Mouse (Mus musculus) CH12.LX (cell line): ENCODE results near the gene Rps16. TPM values are rescaled to one million over a fixed set of nuclear protein-coding genes. Genes with fewer than 3 reads are reported as not detected.

Experiments
- DNase-seq: peaks from one replicate; pipeline ENCODE4 v3.0.0-alpha.2; 2013; ENCODE audit errors: extremely low read depth
- H3K27ac ChIP-seq: 2 replicates; pipeline ENCODE4 v1.5.1; 2012; ENCODE audit warnings: low read depth, mild to moderate bottlenecking, control low read depth, moderate library complexity; ENCODE audit not compliant: insufficient read depth
- H3K27me3 ChIP-seq: replicated peaks from 2 replicates; pipeline ENCODE3; 2012; ENCODE audit warnings: inconsistent platforms
- H3K36me3 ChIP-seq, 2 experiments: replicated peaks in 1 of 2; 2 replicates each; pipeline versions ENCODE3 to v1.6.1; 2012; ENCODE audit warnings: inconsistent platforms in 1 of 2, low read length in 1 of 2, mild to moderate bottlenecking in 1 of 2, mixed read lengths in 1 of 2, moderate library complexity in 1 of 2; ENCODE audit not compliant: control insufficient read depth in 1 of 2, insufficient read depth in 1 of 2
- H3K4me1 ChIP-seq, 2 experiments: 2 replicates each; pipeline ENCODE4 v1.6.1; 2012; ENCODE audit warnings: inconsistent platforms in 1 of 2, moderate library complexity in 1 of 2; ENCODE audit not compliant: insufficient read depth in 2 of 2, control insufficient read depth in 1 of 2
- H3K4me2 ChIP-seq: 2 replicates; pipeline ENCODE4 v1.6.1; 2012; ENCODE audit warnings: low read depth, mild to moderate bottlenecking, control low read depth; ENCODE audit not compliant: poor library complexity, insufficient read depth, severe bottlenecking
- H3K4me3 ChIP-seq, 3 experiments: fragments of 150-350 bp in 1 of 3; sonication (generic) in 1 of 3; replicated peaks in 1 of 3; 2 replicates each; pipeline versions ENCODE3 to v1.5.1; 2011 to 2012; ENCODE audit warnings: low read depth in 2 of 3, low read length in 2 of 3, mild to moderate bottlenecking in 2 of 3, moderate library complexity in 2 of 3, control low read depth in 1 of 3, improper control_type of control experiment in 1 of 3, inconsistent platforms in 1 of 3, mixed read lengths in 1 of 3; ENCODE audit not compliant: poor library complexity in 1 of 3
- H3K79me2 ChIP-seq: replicated peaks from 2 replicates; pipeline ENCODE4 v1.6.1; 2012; ENCODE audit warnings: mild to moderate bottlenecking, moderate library complexity; ENCODE audit not compliant: control insufficient read depth, poor library complexity, insufficient read depth, severe bottlenecking; ENCODE audit errors: extremely low read depth
- H3K9ac ChIP-seq: 2 replicates; pipeline ENCODE4 v1.6.1; 2012; ENCODE audit warnings: low read depth, mild to moderate bottlenecking, control low read depth, moderate library complexity; ENCODE audit not compliant: insufficient read depth
- H3K9me3 ChIP-seq: replicated peaks from 2 replicates; pipeline ENCODE3; 2012; ENCODE audit warnings: low read length, inconsistent platforms, mixed read lengths
- CHD1 ChIP-seq: IDR thresholded peaks from 2 replicates; pipeline ENCODE4 v1.6.1; 2012; ENCODE audit warnings: low read depth, low read length, improper control_type of control experiment, inconsistent platforms
- CHD2 ChIP-seq: IDR thresholded peaks from 2 replicates; pipeline ENCODE4 v1.6.1; 2011; ENCODE audit warnings: low read length, improper control_type of control experiment
- CTCF ChIP-seq, 2 experiments: IDR thresholded peaks in 1 of 2; conservative IDR thresholded peaks in 1 of 2; 2 replicates each; pipeline ENCODE4 v1.5.1; 2011 to 2012; ENCODE audit warnings: low read depth in 2 of 2, low read length in 2 of 2, improper control_type of control experiment in 1 of 2, inconsistent platforms in 1 of 2, mild to moderate bottlenecking in 1 of 2, moderate library complexity in 1 of 2
- ELF1 ChIP-seq: IDR thresholded peaks from 2 replicates; pipeline ENCODE4 v1.6.1; 2014; ENCODE audit warnings: low read depth, mild to moderate bottlenecking, inconsistent platforms, low read length, improper control_type of control experiment
- EP300 ChIP-seq: IDR thresholded peaks from 2 replicates; pipeline ENCODE4 v1.6.1; 2011; ENCODE audit warnings: low read length, improper control_type of control experiment
- ETS1 ChIP-seq: conservative IDR thresholded peaks from 2 replicates; pipeline ENCODE4 v1.6.1; 2012; ENCODE audit warnings: low read depth, mild to moderate bottlenecking, inconsistent platforms, low read length, improper control_type of control experiment, moderate library complexity
- GABPA ChIP-seq: IDR thresholded peaks from 2 replicates; pipeline ENCODE4 v1.6.1; 2012; ENCODE audit warnings: low read depth, low read length, improper control_type of control experiment, inconsistent platforms; ENCODE audit not compliant: insufficient replicate concordance
- HCFC1 ChIP-seq: IDR thresholded peaks from 2 replicates; pipeline ENCODE4 v1.6.1; 2012; ENCODE audit warnings: low read depth, mild to moderate bottlenecking, inconsistent platforms, low read length, improper control_type of control experiment
- IRF4 ChIP-seq: IDR thresholded peaks from 2 replicates; pipeline ENCODE4 v1.6.1; 2014; ENCODE audit warnings: low read depth, mild to moderate bottlenecking, inconsistent platforms, low read length, improper control_type of control experiment
- JUN ChIP-seq: IDR thresholded peaks from 2 replicates; pipeline ENCODE4 v1.6.1; 2011; ENCODE audit warnings: low read depth, mild to moderate bottlenecking, low read length, improper control_type of control experiment, moderate library complexity; ENCODE audit not compliant: insufficient read depth
- JUND ChIP-seq: conservative IDR thresholded peaks from 2 replicates; pipeline ENCODE4 v1.6.1; 2011; ENCODE audit warnings: low read depth, low read length, improper control_type of control experiment
- KAT2A ChIP-seq: IDR thresholded peaks from 2 replicates; pipeline ENCODE4 v1.6.1; 2012; ENCODE audit warnings: low read length, improper control_type of control experiment, inconsistent platforms; ENCODE audit not compliant: insufficient replicate concordance
- MAFK ChIP-seq: IDR thresholded peaks from 2 replicates; pipeline ENCODE4 v1.6.1; 2011; ENCODE audit warnings: low read length, improper control_type of control experiment; ENCODE audit not compliant: insufficient replicate concordance
- MAX ChIP-seq: IDR thresholded peaks from 2 replicates; pipeline ENCODE4 v1.6.1; 2011; ENCODE audit warnings: low read length, improper control_type of control experiment
- MAZ ChIP-seq: IDR thresholded peaks from 2 replicates; pipeline ENCODE4 v1.6.1; 2012; ENCODE audit warnings: low read depth, mild to moderate bottlenecking, inconsistent platforms, low read length, improper control_type of control experiment, moderate library complexity
- MXI1 ChIP-seq: IDR thresholded peaks from 2 replicates; pipeline ENCODE4 v1.6.1; 2011; ENCODE audit warnings: mild to moderate bottlenecking, low read depth, low read length, improper control_type of control experiment
- MYC ChIP-seq: IDR thresholded peaks from 2 replicates; pipeline ENCODE4 v1.6.1; 2011; ENCODE audit warnings: low read depth, mild to moderate bottlenecking, improper control_type of control experiment, low read length
- NELFE ChIP-seq: IDR thresholded peaks from 2 replicates; pipeline ENCODE4 v1.6.1; 2011; ENCODE audit warnings: low read depth, low read length, improper control_type of control experiment
- PAX5 ChIP-seq: IDR thresholded peaks from 2 replicates; pipeline ENCODE4 v1.6.1; 2012; ENCODE audit warnings: low read length, inconsistent platforms, mixed read lengths
- POLR2A ChIP-seq: IDR thresholded peaks from 2 replicates; pipeline ENCODE4 v1.6.1; 2011; ENCODE audit warnings: low read depth, mild to moderate bottlenecking, improper control_type of control experiment, low read length
- RAD21 ChIP-seq: IDR thresholded peaks from 2 replicates; pipeline ENCODE4 v1.6.1; 2011; ENCODE audit warnings: low read depth, mild to moderate bottlenecking, low read length, improper control_type of control experiment, moderate library complexity
- RCOR1 ChIP-seq: conservative IDR thresholded peaks from 2 replicates; pipeline ENCODE4 v1.6.1; 2012; ENCODE audit warnings: low read depth, mild to moderate bottlenecking, inconsistent platforms, low read length, improper control_type of control experiment
- SIN3A ChIP-seq: IDR thresholded peaks from 2 replicates; pipeline ENCODE4 v1.6.1; 2012; ENCODE audit warnings: low read length, improper control_type of control experiment, inconsistent platforms
- SMC3 ChIP-seq: IDR thresholded peaks from 2 replicates; pipeline ENCODE4 v1.6.1; 2011; ENCODE audit warnings: low read depth, low read length, improper control_type of control experiment
- TBP ChIP-seq: conservative IDR thresholded peaks from 2 replicates; pipeline ENCODE4 v1.6.1; 2011; ENCODE audit warnings: low read depth, low read length, improper control_type of control experiment
- TCF12 ChIP-seq: IDR thresholded peaks from 2 replicates; pipeline ENCODE4 v1.6.1; 2014; ENCODE audit warnings: low read depth, mild to moderate bottlenecking, inconsistent platforms, low read length, improper control_type of control experiment
- ZC3H11A ChIP-seq: IDR thresholded peaks from 2 replicates; pipeline ENCODE4 v1.6.1; 2012; ENCODE audit warnings: low read depth, mild to moderate bottlenecking, inconsistent platforms, low read length, improper control_type of control experiment
- ZKSCAN1 ChIP-seq: IDR thresholded peaks from 2 replicates; pipeline ENCODE4 v1.6.1; 2012; ENCODE audit warnings: low read depth, inconsistent platforms, low read length, improper control_type of control experiment, borderline replicate concordance
- ZMIZ1 ChIP-seq: IDR thresholded peaks from 2 replicates; pipeline ENCODE4 v1.6.1; 2012; ENCODE audit warnings: low read depth, mild to moderate bottlenecking, inconsistent platforms, low read length, improper control_type of control experiment
- dilution Hi-C: fragments of 300-500 bp; cut with MboI; formaldehyde crosslinking; loops from 2 replicates; pipeline ENCODE4 v1.14.3; 2020; ENCODE audit warnings: low sequenced_read_pairs; ENCODE audit not compliant: extremely low pct_unique_long_range_greater_than_20kb, extremely low pct_ligation_motif_present
- in situ Hi-C: fragments of 300-500 bp; cut with MboI; formaldehyde crosslinking; loops from 3 replicates; pipeline ENCODE4 v1.14.3; 2019; ENCODE audit warnings: low sequenced_read_pairs, low pct_ligation_motif_present, low pct_unique_long_range_greater_than_20kb, mixed read lengths
- polyA plus RNA-seq: library from polyadenylated mRNA; unstranded; fragments of >175 nt; gene quantifications from 2 replicates; pipeline ENCODE4 v1.2.1, GENCODE M21; 2012; ENCODE audit warnings: low read depth; ENCODE audit not compliant: insufficient read length
- total RNA-seq, 2 experiments: library from RNA; depleted of rRNA; stranded (reverse); fragments of 300-350 nt in 1 of 2; fragments of >200 nt in 1 of 2; gene quantifications; 2 replicates each; pipeline ENCODE4 v1.2.3; 2012 to 2014

Rps16 gene
- total and polyA plus RNA-seq, 3 experiments: 66.7 to 2,040 (median 1,254) TPM

DNA sequence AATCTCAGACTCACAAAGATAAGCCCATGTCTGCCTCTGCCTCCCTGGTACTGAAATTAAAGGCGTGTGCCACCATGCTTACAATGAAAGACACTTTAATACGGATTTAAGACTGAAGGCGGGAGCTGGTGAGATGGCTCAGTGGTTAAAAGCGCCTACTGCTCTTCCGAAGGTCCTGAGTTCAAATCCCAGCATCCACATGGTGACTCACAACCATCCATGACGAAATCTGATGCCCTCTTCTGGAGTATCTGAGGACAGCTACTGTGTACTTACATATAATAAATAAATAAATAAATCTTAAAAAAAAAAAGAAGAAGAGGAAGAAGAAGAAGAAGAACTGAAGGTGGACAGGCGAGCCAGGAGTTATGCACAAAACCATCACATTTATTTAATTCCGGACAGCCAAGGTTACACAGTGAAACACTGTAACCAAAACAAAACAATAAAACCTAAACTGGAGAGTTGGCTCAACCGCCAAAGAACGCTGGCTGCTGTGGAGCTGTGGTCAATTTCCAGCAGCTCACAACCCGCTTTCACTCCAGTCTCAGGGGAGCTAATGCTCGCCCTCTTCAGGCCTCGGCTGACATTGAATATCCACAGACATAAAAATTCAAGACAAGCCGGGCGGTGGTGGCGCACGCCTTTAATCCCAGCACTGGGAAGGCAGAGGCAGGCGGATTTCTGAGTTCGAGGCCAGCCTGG is 11.1 kb upstream of the Rps16 start (continued):
- TF ChIP-seq MYC (no peak; the same call in 1 of the 2 replicates), ELF1 (peak; percentile 37; the same call in 1 of the 2 replicates)

DNA sequence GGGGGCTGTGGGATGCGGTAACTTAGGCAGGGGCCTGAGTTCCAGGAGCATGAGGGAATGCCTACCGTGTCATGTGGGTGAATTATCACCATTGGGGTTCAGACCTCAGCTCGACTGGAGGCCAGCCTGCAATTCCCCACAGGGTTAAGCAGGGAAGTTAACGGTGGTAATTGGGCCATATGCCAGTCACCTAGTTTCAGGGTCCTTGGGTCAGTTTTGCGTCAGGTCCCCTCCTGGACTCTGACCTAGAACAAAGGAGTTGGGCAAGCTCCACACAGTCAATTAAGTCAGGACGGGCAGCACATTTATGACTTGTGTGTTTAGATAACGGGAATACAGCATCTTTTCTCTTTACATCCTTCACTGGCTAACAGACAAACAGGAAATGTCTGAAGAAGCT is 9.1 kb upstream of the Rps16 start:
- Histone ChIP-seq H3K27ac (no peak overlapping the region), H3K4me2 (no peak overlapping the region), H3K9me3 (no peaks in the 10 kb centered on the region), H3K27me3 (no peaks in the 10 kb centered on the region), H3K79me2 (peaks cover 18% of the 10 kb centered on the region), H3K4me3 (no peak overlapping the region), H3K9ac (no peak overlapping the region), H3K36me3 (peaks cover 0 to 5% of the 10 kb centered on the region in 2 experiments), H3K4me1 (peaks cover 0 to 7% of the 10 kb centered on the region in 2 experiments; a peak in 2 of 4 replicates)
- TF ChIP-seq MAX: no peak
- TF ChIP-seq SIN3A: no peak
- TF ChIP-seq CHD2: no peak
- TF ChIP-seq MAZ: no peak
- no peak for TF ChIP-seq IRF4
- TF ChIP-seq JUN: no peak
- TF ChIP-seq PAX5: no peak
- TF ChIP-seq MXI1: no peak
- TF ChIP-seq NELFE: no peak
- no peak for TF ChIP-seq KAT2A
- in situ Hi-C loops (no loop called here), dilution Hi-C loops (no loop called here)
- no peak for DNase-seq

DNA sequence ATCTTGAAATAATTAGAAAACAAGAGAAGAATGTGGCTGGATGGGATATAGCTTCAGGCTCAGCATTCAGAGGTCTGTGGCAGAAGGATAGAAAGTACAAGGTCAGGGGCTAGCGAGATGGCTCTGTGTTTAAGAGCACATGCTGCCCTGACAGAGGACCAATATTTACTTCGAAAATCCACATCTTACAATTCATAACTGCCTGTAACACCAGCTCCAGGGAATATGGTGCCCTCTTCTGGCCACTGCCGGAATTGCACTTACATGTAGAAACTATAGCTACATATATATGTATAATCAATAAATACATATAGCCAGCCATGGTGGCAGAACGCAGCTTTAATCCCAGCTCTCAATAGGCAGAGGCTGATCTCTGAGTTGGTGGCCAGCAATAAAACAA is 5.8 kb upstream of the Rps16 start:
- H3K4me1 ChIP-seq: peaks cover 4 to 10% of the 10 kb centered on the region in 2 experiments; a peak in 3 of 4 replicates
- no peak overlapping the region; the same call in 1 of the 2 replicates for H3K9ac ChIP-seq
- H3K9me3 ChIP-seq: no peaks in the 10 kb centered on the region
- DNase-seq: peak; percentile 78
- in situ Hi-C loops: no loop called here
- dilution Hi-C loops: no loop called here
- H3K27me3 ChIP-seq: no peaks in the 10 kb centered on the region
- H3K4me3 ChIP-seq: no peak overlapping the region
- no peak overlapping the region for H3K27ac ChIP-seq
- no peaks in the 10 kb centered on the region for H3K79me2 ChIP-seq
- no peaks in the 10 kb centered on the region for H3K36me3 ChIP-seq
- H3K4me2 ChIP-seq: peak overlapping the region; percentile 34; the same call in 1 of the 2 replicates
- TF ChIP-seq JUN (no peak), HCFC1 (no peak), PAX5 (no peak), RAD21 (peak; percentile 64), SMC3 (peak; percentile 68), ZKSCAN1 (no peak), IRF4 (0 out of 2 replicates have a peak, but pooled peaks have one; percentile 20), ZMIZ1 (no peak), TCF12 (0 out of 2 replicates have a peak, but pooled peaks have one; percentile 27), ETS1 (no peak), NELFE (no peak), TBP (no peak), MAZ (no peak), SIN3A (no peak), CTCF (conservative IDR thresholded peaks at IDR 0.05 in 1 of 2, IDR thresholded peaks at IDR 0.05 in 1 of 2; ENCODE audit: low read depth in 2 of 2, low read length in 2 of 2) (peak; percentile 84 to 97), ZC3H11A (no peak), GABPA (no peak), POLR2A (no peak), EP300 (no peak), CHD2 (no peak), MAFK (no peak), RCOR1 (no peak), JUND (no peak), MAX (no peak), CHD1 (no peak)
